15 mouse cellular contexts compared by ENCODE assay signal in the genomic region with DNA sequence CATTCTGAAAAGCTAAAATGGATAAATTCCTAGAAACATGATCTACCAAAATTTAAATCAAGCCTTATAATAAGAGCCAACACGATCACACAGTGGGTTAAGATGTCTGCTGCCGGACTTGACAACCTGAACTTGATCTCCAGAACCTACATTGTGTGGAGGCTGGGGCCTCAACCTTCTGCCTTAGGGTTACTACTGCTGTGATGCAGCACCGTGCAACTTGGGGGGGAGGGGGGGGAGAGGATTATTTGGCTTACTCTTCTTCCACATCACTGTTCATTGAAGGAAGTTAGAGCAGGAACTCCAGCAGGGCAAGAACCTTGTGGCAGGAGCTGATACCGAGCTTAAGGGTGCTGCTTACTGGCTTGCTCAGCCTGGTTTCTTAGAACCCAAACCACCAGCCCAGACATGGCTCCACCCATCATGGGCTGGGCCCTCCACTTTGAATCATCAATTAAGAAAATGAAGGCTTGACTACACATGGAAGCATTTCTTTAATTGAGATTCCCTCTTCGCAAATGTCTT.
A peak's percentile ranks its signal among the peaks of the same experiment; 100 is the strongest.
DNase-seq lines count a peak whose midpoint lies in the region; ATAC-seq lines count a peak whose summit lies in the region.
"Had no signal": no experiment of that assay in that cellular context is flagged by ENCODE, and none has a peak within 500 bp of the region (broad histone marks: within the 10 kb centered on the region; RNA-seq: fewer than 3 reads in every experiment).

No protein-coding gene starts in this region.

- no peak for DNase-seq in midbrain, embryonic 10.5 days (ENCODE audit: low spot score)
- DNase-seq in ZHBTc4 (ENCODE audit: low read depth, low spot score) (peak; percentile 51), liver (peak; percentile 70), MN1 (ENCODE audit: low spot score) (no peak)
- DNase-seq in midbrain, embryonic 14.5 days, result no peak
- no peak for DNase-seq in embryonic facial prominence, embryonic 10.5 days (ENCODE audit: low spot score)
- no peak for DNase-seq in testis, postnatal 10 days (ENCODE audit: low spot score)
- DNase-seq: adrenal gland, postnatal 36 days; cerebellum, adult 2 months; kidney, postnatal 10 days; lung, postnatal 36 days had no signal

- ATAC-seq in midbrain, embryonic 12.5 days (ENCODE audit: low FRiP score, low read depth), result peak; percentile 71
- 0 out of 2 replicates have a peak, but pooled peaks have one; percentile 2 for ATAC-seq in midbrain, embryonic 14.5 days (ENCODE audit: low FRiP score, low TSS enrichment)
- ATAC-seq: CD4-positive, CD25-positive, alpha-beta regulatory T cell, adult 4 months had no signal

- H3K27ac ChIP-seq in midbrain, embryonic 12.5 days (replicated peaks), result peak overlapping the region; percentile 25
- no peak overlapping the region for H3K27ac ChIP-seq in midbrain, embryonic 10.5 days (replicated peaks)
- no peak overlapping the region for H3K27ac ChIP-seq in midbrain, embryonic 14.5 days (replicated peaks; ENCODE audit: low read depth, low read length)
- no peak overlapping the region for H3K27ac ChIP-seq in embryonic facial prominence, embryonic 10.5 days (replicated peaks)
- H3K27ac ChIP-seq: limb, embryonic 12.5 days had no signal

- H3K9me3 ChIP-seq in midbrain, embryonic 12.5 days, result no peaks in the 10 kb centered on the region
- H3K9me3 ChIP-seq in midbrain, embryonic 10.5 days (replicated peaks), result no peaks in the 10 kb centered on the region
- no peaks in the 10 kb centered on the region for H3K9me3 ChIP-seq in midbrain, embryonic 14.5 days (ENCODE audit: control insufficient read depth, low read length)
- H3K9me3 ChIP-seq in embryonic facial prominence, embryonic 10.5 days, result no peaks in the 10 kb centered on the region
- H3K9me3 ChIP-seq: limb, embryonic 12.5 days had no signal

- H3K4me3 ChIP-seq in midbrain, embryonic 12.5 days, result no peak overlapping the region
- H3K4me3 ChIP-seq in midbrain, embryonic 10.5 days, result no peak overlapping the region
- no peak overlapping the region for H3K4me3 ChIP-seq in midbrain, embryonic 14.5 days (replicated peaks; ENCODE audit: low read depth, low read length)
- no peak overlapping the region for H3K4me3 ChIP-seq in embryonic facial prominence, embryonic 10.5 days
- H3K4me3 ChIP-seq: limb, embryonic 12.5 days; myocyte had no signal

- no peak overlapping the region for H3K4me2 ChIP-seq in midbrain, embryonic 12.5 days (replicated peaks)
- no peak overlapping the region for H3K4me2 ChIP-seq in midbrain, embryonic 14.5 days (ENCODE audit: low read length)
- H3K4me2 ChIP-seq: limb, embryonic 12.5 days had no signal

- WGBS in midbrain, embryonic 12.5 days, result 54% methylated on average over 5 of the region's 5 CpGs
- 66% methylated on average over 5 of the region's 5 CpGs for WGBS in midbrain, embryonic 10.5 days
- WGBS in midbrain, embryonic 14.5 days, result 39% methylated on average over 5 of the region's 5 CpGs
- WGBS in embryonic facial prominence, embryonic 10.5 days, result 70% methylated on average over 5 of the region's 5 CpGs

- H3K9ac ChIP-seq in midbrain, embryonic 12.5 days (replicated peaks), result no peak overlapping the region
- no peak overlapping the region for H3K9ac ChIP-seq in midbrain, embryonic 14.5 days (replicated peaks; ENCODE audit: low read length)
- H3K9ac ChIP-seq: limb, embryonic 12.5 days had no signal

- H3K36me3 ChIP-seq in midbrain, embryonic 12.5 days, result 0 out of 2 replicates have a peak, but pooled peaks cover 9% of the 10 kb centered on the region
- H3K36me3 ChIP-seq in midbrain, embryonic 10.5 days, result peaks cover 26% of the 10 kb centered on the region
- peaks cover 16% of the 10 kb centered on the region for H3K36me3 ChIP-seq in midbrain, embryonic 14.5 days (ENCODE audit: control insufficient read depth, insufficient read depth, low read length)
- H3K36me3 ChIP-seq in embryonic facial prominence, embryonic 10.5 days (replicated peaks), result peaks cover 24% of the 10 kb centered on the region

- peaks cover 11% of the 10 kb centered on the region for H3K4me1 ChIP-seq in midbrain, embryonic 12.5 days
- H3K4me1 ChIP-seq in midbrain, embryonic 10.5 days, result peaks cover 18% of the 10 kb centered on the region
- H3K4me1 ChIP-seq in midbrain, embryonic 14.5 days (ENCODE audit: control insufficient read depth, insufficient read depth, low read length), result peaks cover 14% of the 10 kb centered on the region; the same call in 1 of the 2 replicates
- peaks cover 4% of the 10 kb centered on the region; the same call in 1 of the 2 replicates for H3K4me1 ChIP-seq in embryonic facial prominence, embryonic 10.5 days
- H3K4me1 ChIP-seq: limb, embryonic 12.5 days had no signal

- peaks cover 7% of the 10 kb centered on the region; the same call in 1 of the 2 replicates for H3K27me3 ChIP-seq in midbrain, embryonic 12.5 days
- H3K27me3 ChIP-seq in midbrain, embryonic 10.5 days (ENCODE audit: low read depth, poor library complexity, severe bottlenecking), result no peaks in the 10 kb centered on the region
- no peaks in the 10 kb centered on the region for H3K27me3 ChIP-seq in midbrain, embryonic 14.5 days (ENCODE audit: control insufficient read depth, insufficient read depth, low read length)
- H3K27me3 ChIP-seq in embryonic facial prominence, embryonic 10.5 days (replicated peaks; ENCODE audit: low read depth, poor library complexity, severe bottlenecking), result no peaks in the 10 kb centered on the region
- H3K27me3 ChIP-seq: limb, embryonic 12.5 days had no signal

Comparison
In these comparisons a context has a peak if more than half of its experiments do, and no peak if none do; other contexts are left out.
1. DNase-seq: peak in ZHBTc4 (single experiment) and liver (single experiment); none in midbrain, embryonic 10.5 days (single experiment), midbrain, embryonic 14.5 days (single experiment), embryonic facial prominence, embryonic 10.5 days (single experiment), MN1 (single experiment) and testis, postnatal 10 days (single experiment).